Mouse (Mus musculus) brain, embryonic 14.5 days (tissue): ENCODE data around the gene Ech1.

ENCODE experiments used
- CTCF ChIP-seq: fragments of 200-500 bp; IDR thresholded peaks from 2 replicates; pipeline ENCODE4 v1.5.1; 2012; ENCODE audit warnings: inconsistent platforms, mild to moderate bottlenecking, moderate library complexity, borderline replicate concordance; ENCODE audit not compliant: insufficient read depth, insufficient read length; ENCODE audit errors: extremely low read depth
- POLR2A ChIP-seq: fragments of 200-500 bp; IDR thresholded peaks from 2 replicates; pipeline ENCODE4 v1.6.1; 2012; ENCODE audit warnings: mild to moderate bottlenecking, inconsistent platforms, borderline replicate concordance; ENCODE audit not compliant: poor library complexity, insufficient read depth, insufficient read length, severe bottlenecking; ENCODE audit errors: extremely low read depth

DNA sequence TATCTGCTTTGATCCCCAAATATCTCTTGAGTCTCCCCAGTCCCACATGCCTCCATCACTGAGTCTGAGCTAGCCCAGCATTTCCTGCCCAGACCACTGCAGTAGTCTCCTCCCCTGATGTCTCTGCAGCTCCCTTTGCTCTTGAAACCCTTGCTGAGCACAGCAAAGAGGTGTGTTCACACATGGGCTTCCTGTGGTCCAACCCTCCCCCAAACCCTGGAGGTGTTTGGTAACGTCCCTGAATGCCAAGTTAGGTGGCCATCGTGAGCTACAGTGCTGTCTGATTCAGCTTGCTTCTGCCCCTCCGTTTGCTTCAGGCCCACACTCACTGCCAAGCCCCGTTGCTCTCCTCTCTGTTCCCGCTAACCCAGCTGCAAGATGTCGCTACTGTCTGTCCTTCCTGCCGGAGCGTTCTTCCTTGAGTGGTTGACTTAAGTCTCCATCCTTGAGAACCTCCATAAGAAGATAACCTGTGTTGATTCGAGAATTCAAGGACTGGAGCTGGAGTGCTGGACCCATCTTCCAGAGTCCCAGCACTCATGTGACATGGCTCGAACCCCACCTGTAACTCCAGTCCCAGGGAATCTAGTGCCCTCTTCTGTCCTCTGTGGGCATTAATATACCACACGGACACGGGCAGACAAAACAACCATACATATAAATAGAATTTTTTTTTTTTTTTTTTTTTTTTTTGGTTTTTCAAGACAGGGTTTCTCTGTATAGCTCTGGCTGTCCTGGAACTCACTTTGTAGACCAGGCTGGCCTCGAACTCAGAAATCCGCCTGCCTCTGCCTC lies 32.4 kb upstream of the Ech1 start:
- no peak for TF ChIP-seq POLR2A
- no peak for TF ChIP-seq CTCF
